Mouse (Mus musculus): Measurements from ENCODE around the gene Banp. TPM values are rescaled to one million over a fixed set of nuclear protein-coding genes. Genes with fewer than 3 reads are reported as not detected.

Gene Banp
- total and polyA plus RNA-seq, 3 experiments: 13.1 to 26.9 (median 17.9) TPM

DNA sequence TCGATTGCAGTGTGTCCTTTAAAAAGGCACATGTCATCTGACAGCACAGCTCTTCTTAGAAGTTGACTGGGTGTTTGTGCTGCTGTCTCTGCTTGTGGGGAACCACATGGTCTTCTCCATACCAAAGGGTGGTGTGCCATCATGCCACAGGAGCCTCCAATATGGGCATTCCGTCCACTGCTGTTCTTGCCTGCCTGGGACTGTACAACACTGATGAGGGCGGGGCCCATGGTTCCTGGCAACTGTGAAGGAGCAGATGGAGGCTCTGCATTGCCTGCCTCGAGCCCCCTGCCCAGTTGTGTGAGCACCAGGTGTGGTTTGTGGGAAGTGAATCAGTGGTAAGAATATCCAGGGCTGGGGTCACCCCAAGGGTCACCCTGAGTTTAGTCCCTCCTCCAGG is 73.2 kb downstream of the Banp start:
- Histone ChIP-seq H3K27me3 (ENCODE audit: control insufficient read depth, insufficient read depth, low read length) (no peaks in the 10 kb centered on the region), H3K4me3 (no peak overlapping the region), H3K4me1 (ENCODE audit: control insufficient read depth, insufficient read depth, low read length) (peaks cover 8% of the 10 kb centered on the region), H3K36me3 (ENCODE audit: control insufficient read depth, insufficient read depth, low read length) (no peaks in the 10 kb centered on the region), H3K79me2 (replicated peaks; ENCODE audit: control insufficient read depth, insufficient read depth, low read length) (no peaks in the 10 kb centered on the region), H3K27ac (no peak overlapping the region), H3K9ac (ENCODE audit: low read depth, low read length) (no peak overlapping the region)
- no peak for DNase-seq
- intact Hi-C loops (cut with DNase I): no loop called here
- TF ChIP-seq EP300 (IDR thresholded peaks at IDR 0.05; ENCODE audit: insufficient read depth, low read depth, low read length): no peak
- no peak for TF ChIP-seq CTCF (IDR thresholded peaks at IDR 0.05)
- no peak for TF ChIP-seq POLR2A (IDR thresholded peaks at IDR 0.05; ENCODE audit: insufficient read depth, low read depth, low read length)
- 78% methylated on average over 4 of the region's 4 CpGs for WGBS

DNA sequence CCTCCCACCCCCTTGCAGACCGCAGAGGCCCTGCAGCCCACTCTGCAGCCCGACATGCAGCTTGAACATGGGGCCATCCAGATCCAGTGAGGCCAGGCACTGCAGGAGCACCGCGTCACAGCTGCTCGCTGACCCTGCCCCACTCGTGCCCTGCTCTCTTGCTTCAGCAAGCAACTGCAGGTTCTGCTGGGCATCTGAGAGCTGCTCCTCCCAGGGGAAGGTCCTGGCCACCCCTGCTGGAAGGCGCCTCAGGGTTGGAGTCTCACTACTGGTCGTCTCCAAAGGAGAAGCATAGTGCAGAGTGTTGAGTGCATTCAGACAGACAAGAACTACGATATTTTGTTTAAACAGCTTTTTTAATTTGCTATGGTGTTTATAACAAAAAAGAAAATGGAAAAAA is 76.0 kb downstream of the Banp start:
- H3K36me3 ChIP-seq (ENCODE audit: control insufficient read depth, insufficient read depth, low read length): no peaks in the 10 kb centered on the region
- H3K27ac ChIP-seq: no peak overlapping the region
- 91% methylated on average over 9 of the region's 9 CpGs for WGBS
- no peaks in the 10 kb centered on the region for H3K27me3 ChIP-seq (ENCODE audit: control insufficient read depth, insufficient read depth, low read length)
- H3K79me2 ChIP-seq (replicated peaks; ENCODE audit: control insufficient read depth, insufficient read depth, low read length): no peaks in the 10 kb centered on the region
- intact Hi-C loops (cut with DNase I): no loop called here
- peaks cover 4% of the 10 kb centered on the region; the same call in 1 of the 2 replicates for H3K4me1 ChIP-seq (ENCODE audit: control insufficient read depth, insufficient read depth, low read length)
- no peak overlapping the region for H3K9ac ChIP-seq (ENCODE audit: low read depth, low read length)
- TF ChIP-seq CTCF (IDR thresholded peaks at IDR 0.05) (no peak), POLR2A (IDR thresholded peaks at IDR 0.05; ENCODE audit: insufficient read depth, low read depth, low read length) (no peak), EP300 (IDR thresholded peaks at IDR 0.05; ENCODE audit: insufficient read depth, low read depth, low read length) (no peak)
- no peak for DNase-seq
- H3K4me3 ChIP-seq: no peak overlapping the region

DNA sequence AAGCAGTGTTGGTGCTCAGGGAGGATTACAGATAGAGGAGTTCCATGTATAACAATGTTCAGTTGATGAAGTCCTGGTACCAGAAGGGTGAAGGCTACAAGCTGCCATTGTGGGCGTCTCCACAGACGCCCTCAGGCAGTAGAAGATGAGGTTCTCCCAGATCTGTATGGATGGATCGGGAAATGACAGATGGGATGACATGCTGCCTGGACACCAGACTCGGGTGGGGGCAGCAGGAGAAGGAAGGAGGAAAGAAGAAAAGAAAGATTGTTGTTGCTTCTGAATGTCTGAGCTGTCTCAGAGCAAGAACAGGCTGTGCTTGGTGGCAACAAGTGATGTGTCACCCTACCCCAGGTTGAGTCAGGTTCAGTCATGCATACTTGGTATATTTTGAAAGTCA is 78.6 kb downstream of the Banp start:
- Histone ChIP-seq H3K27me3 (ENCODE audit: control insufficient read depth, insufficient read depth, low read length) (no peaks in the 10 kb centered on the region), H3K79me2 (replicated peaks; ENCODE audit: control insufficient read depth, insufficient read depth, low read length) (no peaks in the 10 kb centered on the region), H3K4me3 (no peak overlapping the region), H3K27ac (no peak overlapping the region), H3K4me1 (ENCODE audit: control insufficient read depth, insufficient read depth, low read length) (no peaks in the 10 kb centered on the region), H3K36me3 (ENCODE audit: control insufficient read depth, insufficient read depth, low read length) (no peaks in the 10 kb centered on the region), H3K9ac (ENCODE audit: low read depth, low read length) (no peak overlapping the region)
- no peak for TF ChIP-seq EP300 (IDR thresholded peaks at IDR 0.05; ENCODE audit: insufficient read depth, low read depth, low read length)
- TF ChIP-seq POLR2A (IDR thresholded peaks at IDR 0.05; ENCODE audit: insufficient read depth, low read depth, low read length): no peak
- TF ChIP-seq CTCF (IDR thresholded peaks at IDR 0.05): no peak
- WGBS: 83% methylated on average over 4 of the region's 4 CpGs
- intact Hi-C loops (cut with DNase I): no loop called here
- DNase-seq: no peak

DNA sequence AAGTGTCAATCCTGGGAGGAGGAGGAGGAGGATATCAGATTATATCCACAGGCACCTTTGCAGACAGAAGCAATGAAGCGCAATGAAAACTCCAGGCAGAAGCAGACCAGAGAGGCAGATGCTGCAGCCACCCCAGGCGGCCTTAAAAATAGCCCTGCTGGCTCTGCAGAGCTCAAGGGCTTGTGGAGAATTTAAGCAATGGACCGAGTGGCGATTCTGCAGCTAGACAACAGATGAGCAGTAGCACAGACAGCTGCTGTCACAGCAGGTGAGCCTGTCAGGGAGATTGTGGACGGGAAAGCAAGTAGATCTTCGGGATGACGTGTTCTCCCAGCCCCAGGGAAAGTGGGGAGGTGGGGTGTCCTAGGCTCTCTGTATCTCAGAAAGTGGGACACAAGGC is 81.4 kb downstream of the Banp start:
- no peak for DNase-seq
- no peak overlapping the region for H3K27ac ChIP-seq
- intact Hi-C loops (cut with DNase I): no loop called here
- H3K79me2 ChIP-seq (replicated peaks; ENCODE audit: control insufficient read depth, insufficient read depth, low read length): no peaks in the 10 kb centered on the region
- H3K36me3 ChIP-seq (ENCODE audit: control insufficient read depth, insufficient read depth, low read length): no peaks in the 10 kb centered on the region
- H3K4me1 ChIP-seq (ENCODE audit: control insufficient read depth, insufficient read depth, low read length): no peaks in the 10 kb centered on the region; the same call in 1 of the 2 replicates
- H3K4me3 ChIP-seq: no peak overlapping the region
- 54% methylated on average over 7 of the region's 7 CpGs for WGBS
- no peaks in the 10 kb centered on the region for H3K27me3 ChIP-seq (ENCODE audit: control insufficient read depth, insufficient read depth, low read length)
- TF ChIP-seq CTCF (IDR thresholded peaks at IDR 0.05): no peak
- no peak for TF ChIP-seq EP300 (IDR thresholded peaks at IDR 0.05; ENCODE audit: insufficient read depth, low read depth, low read length)
- no peak for TF ChIP-seq POLR2A (IDR thresholded peaks at IDR 0.05; ENCODE audit: insufficient read depth, low read depth, low read length)
- H3K9ac ChIP-seq (ENCODE audit: low read depth, low read length): no peak overlapping the region

DNA sequence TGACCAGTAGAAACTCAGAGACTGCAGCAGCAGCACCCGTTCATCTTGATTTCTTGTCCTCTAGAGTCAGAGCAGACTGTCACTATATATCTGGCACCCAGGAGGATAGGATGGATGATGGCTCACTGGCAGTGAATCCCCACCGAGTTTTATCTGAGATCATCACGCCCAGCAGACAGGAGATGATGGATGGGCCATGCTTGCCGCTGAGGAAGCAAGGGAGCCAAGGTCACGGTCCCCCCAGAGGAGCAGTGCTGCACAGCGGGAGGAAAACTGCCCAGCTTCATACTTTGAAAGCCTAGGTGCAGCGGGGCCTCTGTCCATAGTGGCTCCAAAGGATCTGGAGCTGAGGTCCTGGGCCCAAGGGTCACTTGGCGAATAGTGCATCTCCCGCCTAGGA is 83.2 kb downstream of the Banp start:
- intact Hi-C loops (cut with DNase I): no loop called here
- WGBS: 53% methylated on average over 9 of the region's 9 CpGs
- no peak overlapping the region for H3K4me3 ChIP-seq
- H3K27ac ChIP-seq: no peak overlapping the region
- no peaks in the 10 kb centered on the region; the same call in 1 of the 2 replicates for H3K4me1 ChIP-seq (ENCODE audit: control insufficient read depth, insufficient read depth, low read length)
- no peak for DNase-seq
- no peaks in the 10 kb centered on the region for H3K79me2 ChIP-seq (replicated peaks; ENCODE audit: control insufficient read depth, insufficient read depth, low read length)
- H3K27me3 ChIP-seq (ENCODE audit: control insufficient read depth, insufficient read depth, low read length): no peaks in the 10 kb centered on the region
- H3K9ac ChIP-seq (ENCODE audit: low read depth, low read length): no peak overlapping the region
- TF ChIP-seq EP300 (IDR thresholded peaks at IDR 0.05; ENCODE audit: insufficient read depth, low read depth, low read length) (no peak), POLR2A (IDR thresholded peaks at IDR 0.05; ENCODE audit: insufficient read depth, low read depth, low read length) (no peak), CTCF (IDR thresholded peaks at IDR 0.05) (no peak)
- H3K36me3 ChIP-seq (ENCODE audit: control insufficient read depth, insufficient read depth, low read length): no peaks in the 10 kb centered on the region

DNA sequence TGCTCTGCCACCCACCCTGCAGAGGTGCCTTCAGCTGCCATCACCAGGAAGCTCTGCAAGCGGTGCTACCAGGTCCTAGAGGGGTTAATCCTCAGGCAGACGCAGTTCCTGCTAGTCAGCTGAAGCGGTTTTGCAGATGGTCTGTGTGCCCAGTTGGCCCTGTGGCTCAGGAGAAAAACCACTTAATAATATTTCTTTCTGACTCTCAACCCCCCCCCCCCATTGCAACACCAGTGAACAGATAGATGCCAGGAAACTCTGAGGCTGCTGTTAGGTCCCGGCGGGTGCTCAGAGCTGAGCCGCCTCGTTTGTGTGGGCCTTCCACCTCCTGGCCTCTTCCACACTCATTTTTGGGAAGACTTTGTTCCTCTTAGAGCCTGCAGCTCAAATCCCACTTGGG is 86.0 kb downstream of the Banp start:
- H3K79me2 ChIP-seq (replicated peaks; ENCODE audit: control insufficient read depth, insufficient read depth, low read length): no peaks in the 10 kb centered on the region
- no peaks in the 10 kb centered on the region for H3K27me3 ChIP-seq (ENCODE audit: control insufficient read depth, insufficient read depth, low read length)
- TF ChIP-seq CTCF (IDR thresholded peaks at IDR 0.05) (no peak), EP300 (IDR thresholded peaks at IDR 0.05; ENCODE audit: insufficient read depth, low read depth, low read length) (no peak), POLR2A (IDR thresholded peaks at IDR 0.05; ENCODE audit: insufficient read depth, low read depth, low read length) (no peak)
- 60% methylated on average over 7 of the region's 7 CpGs for WGBS
- H3K4me1 ChIP-seq (ENCODE audit: control insufficient read depth, insufficient read depth, low read length): no peaks in the 10 kb centered on the region; the same call in 1 of the 2 replicates
- H3K4me3 ChIP-seq: no peak overlapping the region
- H3K27ac ChIP-seq: no peak overlapping the region
- no peak for DNase-seq
- intact Hi-C loops (cut with DNase I): no loop called here
- H3K9ac ChIP-seq (ENCODE audit: low read depth, low read length): no peak overlapping the region
- no peaks in the 10 kb centered on the region for H3K36me3 ChIP-seq (ENCODE audit: control insufficient read depth, insufficient read depth, low read length)
